Mouse (Mus musculus): ENCODE measurements around the gene Wdr11.

Gene Wdr11

DNA sequence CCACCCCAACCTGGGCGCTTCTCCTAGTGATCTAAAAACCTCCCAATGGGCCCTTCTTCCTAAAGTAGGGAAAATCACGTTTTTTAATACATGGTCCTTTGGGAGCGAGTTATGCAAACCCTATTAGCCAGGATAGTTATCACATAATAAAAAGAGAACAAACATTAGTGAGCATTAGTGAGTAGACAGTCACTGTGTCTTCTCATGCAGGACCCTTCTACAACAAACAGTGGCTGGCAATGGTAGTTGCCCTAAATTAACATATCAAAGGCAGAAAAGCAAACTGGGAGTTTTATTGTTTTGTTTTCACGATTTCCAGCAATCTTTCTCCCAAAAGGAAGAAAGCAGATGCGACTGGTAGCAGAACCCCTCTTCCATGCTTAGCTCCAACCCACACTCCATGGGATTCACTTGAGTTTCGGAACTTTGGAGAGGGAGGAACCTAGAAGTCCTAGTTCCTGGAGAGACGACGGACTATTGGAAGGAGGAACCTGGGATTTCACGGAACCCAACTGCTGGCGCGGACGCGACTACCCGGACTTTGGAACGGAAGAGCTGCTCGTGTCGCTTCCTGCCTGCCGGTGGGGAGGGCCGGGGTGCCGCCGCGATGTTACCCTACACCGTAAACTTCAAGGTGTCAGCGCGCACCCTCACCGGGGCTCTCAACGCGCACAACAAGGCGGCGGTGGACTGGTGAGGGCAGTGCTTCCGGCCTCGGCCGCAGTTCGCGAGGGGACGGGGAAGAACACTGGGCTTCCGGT is at the start of gene Wdr11:
TSS of gene Wdr11 (plus strand) at position 493 of the 761 bp plus-strand sequence.
- DNase-seq, result peak; percentile 78

- DNase-seq, result no peak
Measured at GRCm38 (mm10) chr7:129567541-129567940, 24.1 kb upstream of the Wdr11 start.

DNA sequence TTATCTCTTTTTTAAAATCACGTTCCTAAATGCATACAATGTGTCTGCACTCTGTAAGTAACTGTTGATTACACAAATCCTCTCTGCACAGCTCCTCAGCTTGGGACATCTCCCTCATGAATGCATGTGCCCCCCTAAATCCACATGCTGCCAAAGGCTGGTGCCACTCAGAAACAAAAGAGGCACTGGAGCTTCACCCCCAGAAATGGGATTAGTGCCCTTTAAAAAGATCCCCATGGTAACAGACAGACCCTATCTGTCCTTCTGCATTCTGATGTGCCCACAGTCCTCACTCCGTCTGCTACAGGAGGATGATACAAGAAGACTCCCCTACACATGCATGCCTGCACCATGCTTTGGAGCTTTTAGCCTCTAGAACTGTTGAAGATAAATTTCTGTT is 23.3 kb upstream of the Wdr11 start:
- DNase-seq, result no peak

- DNase-seq, result no peak
Measured at GRCm38 (mm10) chr7:129574471-129574870, 17.2 kb upstream of the Wdr11 start.

DNA sequence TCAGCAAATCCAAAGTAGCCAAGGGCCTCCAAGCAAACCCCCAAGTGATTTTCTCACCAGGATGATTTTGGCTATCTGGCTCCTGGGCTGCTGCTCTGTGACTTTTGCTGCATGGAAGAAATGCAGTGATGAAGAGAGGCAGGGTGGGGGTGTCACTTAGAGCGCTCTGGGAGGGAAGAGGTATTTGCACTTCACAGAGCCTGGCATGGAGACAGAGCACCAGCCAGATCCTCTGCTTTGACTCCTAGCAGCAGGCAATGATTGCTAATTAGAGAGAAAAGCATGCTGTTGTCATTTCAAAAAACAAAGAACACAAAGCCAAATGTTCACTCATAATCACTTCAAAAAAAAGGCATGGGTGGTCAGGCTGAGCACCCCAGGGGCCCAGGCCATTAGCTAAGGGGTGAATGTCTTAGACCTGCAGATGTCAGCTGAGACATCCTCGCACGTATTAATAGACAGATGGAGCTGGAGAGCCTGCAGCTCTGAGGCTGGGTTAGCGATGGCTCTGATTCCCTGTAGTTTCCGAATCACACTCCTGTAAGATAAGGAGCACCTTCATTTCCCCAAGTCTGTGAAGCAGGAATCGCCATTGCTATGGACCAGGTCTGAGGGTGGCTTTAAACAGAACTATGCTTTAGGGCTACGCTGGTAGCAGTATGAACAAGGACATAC is 16.4 kb upstream of the Wdr11 start:
- no peak for DNase-seq

- DNase-seq, result no peak
Measured at GRCm38 (mm10) chr7:129592132-129592745, 576 bp downstream of the Wdr11 start.

GRCm38 (mm10) chr7:129597186-129597585 is 5.5 kb downstream of the Wdr11 start:
- no peak for DNase-seq

DNA sequence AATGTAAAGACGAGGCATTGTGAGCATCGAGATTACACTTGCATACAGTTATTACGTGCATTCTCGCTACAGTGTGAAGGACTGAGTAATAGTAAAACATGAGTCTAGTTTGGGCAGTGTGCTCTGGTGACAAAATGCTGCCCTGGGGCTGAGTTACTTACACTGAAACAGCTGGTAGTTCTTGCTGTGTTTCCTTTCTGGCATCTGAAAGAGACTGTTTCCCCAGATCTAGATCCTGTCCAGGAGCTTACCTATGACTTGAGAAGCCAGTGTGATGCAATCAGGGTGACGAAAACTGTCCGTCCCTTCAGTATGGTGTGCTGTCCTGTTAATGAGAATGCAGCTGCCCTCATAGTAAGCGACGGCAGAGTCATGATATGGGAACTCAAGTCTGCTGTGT is 14.6 kb downstream of the Wdr11 start:
- DNase-seq, result no peak

DNA sequence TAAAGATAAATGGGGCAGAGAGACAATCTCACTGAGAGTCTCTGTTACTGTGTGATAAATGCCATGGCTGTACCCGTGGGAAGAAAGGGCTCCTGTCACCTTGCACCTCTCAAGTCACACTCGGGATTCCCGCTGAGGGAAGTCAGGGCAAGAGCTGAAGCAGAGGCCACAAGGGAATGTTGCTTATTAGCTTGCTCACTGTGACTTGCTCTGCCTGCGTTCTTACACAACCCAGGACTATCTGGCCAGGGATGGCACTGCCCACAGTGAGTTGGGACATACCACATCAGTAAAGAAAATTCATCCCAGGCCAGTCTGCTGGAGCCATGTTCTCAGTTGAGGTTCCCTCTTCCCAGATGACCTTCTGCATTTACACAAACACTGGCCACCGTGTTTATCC is 29.5 kb downstream of the Wdr11 start:
- no peak for DNase-seq

GRCm38 (mm10) chr7:129630351-129630750 is 38.7 kb downstream of the Wdr11 start:
- no peak for DNase-seq

DNA sequence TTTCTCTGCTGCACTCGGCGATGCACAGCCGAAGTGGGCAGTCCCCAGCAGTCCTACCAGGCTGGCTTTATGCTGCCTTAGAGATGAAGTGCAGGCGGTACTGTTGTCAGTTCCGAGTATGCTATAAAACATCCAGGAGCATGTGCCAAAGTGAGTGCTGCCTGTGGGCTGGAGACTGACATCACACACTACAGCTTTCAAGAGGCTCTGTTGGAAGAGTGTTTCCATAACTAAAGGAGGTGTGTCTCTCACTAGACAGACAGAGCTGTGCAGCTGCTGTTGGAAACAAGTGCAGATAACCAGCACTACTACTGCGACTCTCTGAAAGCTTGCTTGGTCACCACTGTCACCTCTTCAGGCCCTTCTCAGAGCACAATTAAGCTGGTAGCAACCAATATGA is 39.8 kb downstream of the Wdr11 start:
- DNase-seq, result no peak

DNA sequence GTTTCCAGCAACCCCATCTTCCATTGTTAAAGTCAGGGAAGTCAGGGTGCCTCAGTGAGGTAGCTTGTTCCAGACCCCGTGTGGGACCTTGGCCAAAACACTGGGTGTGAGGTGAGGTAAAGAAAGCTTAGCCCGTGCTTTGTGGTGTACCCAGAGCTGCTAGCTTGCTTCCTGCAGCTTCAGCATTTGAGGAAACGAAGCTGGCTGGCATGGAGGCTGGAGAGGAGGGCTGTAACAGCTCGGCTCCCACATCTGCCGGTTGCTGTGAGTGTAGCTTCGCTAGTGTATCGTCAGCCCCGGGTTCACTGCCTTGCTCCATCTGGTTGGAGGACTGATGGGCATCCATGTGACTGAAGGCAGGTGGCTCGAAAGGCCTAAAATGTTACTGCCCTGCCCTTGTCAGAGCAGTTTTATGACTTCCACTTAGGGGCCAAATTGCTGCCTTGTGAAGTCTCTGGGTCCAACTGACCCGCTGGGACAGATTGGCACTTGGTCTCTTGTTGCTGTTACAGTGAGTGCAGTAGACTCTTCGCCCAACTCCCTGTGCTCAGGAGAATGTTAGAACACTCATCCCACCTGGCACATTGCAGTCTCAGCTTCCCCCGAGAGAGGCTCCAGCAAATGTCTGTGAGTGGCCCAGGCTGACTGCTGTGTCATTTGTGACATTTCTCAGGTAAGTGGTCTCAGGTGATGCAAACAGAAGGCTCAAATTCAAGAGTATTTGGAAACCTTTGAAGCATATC is 44.4 kb downstream of the Wdr11 start:
- no peak for DNase-seq

DNA sequence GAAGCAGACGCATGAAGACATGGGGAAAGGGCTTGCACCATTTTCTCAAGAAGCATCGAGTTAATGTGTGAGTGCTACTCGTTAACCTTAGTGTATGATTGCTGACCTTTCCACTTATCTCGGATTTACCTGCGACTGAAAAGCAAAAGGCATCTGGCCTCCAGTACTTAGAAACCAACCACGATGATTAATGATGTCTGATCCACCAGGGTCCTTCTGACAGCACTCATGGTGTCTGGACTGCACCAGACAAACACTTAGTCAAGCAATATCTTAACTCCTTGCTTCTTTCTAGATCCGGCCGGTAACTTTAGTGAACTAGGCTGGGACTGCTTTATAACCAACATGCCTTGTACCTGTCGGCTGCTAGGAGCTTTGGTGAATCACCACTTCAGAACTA is 45.3 kb downstream of the Wdr11 start:
- DNase-seq, result no peak

GRCm38 (mm10) chr7:129637906-129638475 is 46.3 kb downstream of the Wdr11 start:
- DNase-seq, result no peak

DNA sequence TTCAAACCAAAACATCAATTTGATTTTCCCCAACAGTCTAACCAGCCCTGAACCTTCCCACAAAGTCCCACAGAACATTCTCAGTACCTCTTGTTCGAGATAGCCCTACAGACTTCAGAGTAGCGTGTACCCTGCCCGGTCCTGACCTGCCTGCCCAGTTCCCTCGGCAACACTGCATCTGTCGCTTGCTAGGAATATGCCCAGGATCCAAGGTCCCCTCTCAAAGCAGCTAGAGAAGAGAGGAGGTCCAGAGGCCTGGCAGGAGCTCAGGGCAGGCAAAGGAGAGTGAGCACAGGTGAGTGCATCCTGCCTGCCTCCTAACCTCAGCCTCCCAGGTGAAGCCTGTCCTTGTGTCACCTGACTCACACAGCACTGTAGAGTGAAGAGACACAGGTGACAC is 47.3 kb downstream of the Wdr11 start:
- no peak for DNase-seq

DNA sequence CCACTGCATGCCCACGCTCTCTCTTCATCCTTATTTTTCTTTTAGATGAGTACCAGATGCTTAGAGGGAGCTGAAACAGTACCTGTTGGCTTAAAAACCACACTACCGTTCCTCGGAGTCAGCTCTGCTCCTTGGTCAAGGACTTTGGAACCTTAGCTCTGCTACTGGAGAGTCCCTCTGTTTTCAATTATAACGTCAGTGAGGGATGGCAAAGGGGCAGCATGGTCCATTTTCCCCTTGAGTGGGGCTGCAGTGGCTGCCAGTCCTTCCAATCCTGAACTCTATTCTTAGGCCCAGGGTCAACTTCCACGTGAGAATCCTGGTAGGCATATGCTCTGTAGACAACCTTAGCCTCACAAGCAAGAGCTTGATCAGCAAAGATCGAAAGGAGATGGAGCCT is 48.2 kb downstream of the Wdr11 start:
- no peak for DNase-seq

GRCm38 (mm10) chr7:129643290-129643689 is 51.6 kb downstream of the Wdr11 start:
- no peak for DNase-seq

DNA sequence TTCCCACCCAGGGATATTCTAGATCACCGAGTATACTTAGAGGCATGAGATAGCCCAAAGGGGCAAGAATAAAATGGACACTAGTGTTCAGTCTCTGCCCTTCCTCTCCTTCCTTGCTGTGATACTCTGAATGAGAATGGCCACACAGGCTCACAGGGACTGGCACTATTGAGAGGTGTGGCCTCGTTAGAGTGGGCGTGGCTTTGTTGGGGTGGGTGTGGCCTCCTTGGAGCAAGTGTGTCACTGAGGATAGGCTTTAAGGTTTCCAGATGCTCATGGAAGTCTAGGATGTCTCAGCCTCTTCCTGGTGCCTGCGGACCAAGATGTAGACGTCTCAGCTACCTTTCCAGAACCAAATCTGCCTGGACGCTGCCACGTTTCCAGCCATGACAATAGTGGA is 56.1 kb downstream of the Wdr11 start:
- no peak for DNase-seq

GRCm38 (mm10) chr7:129648938-129649337 is 57.3 kb downstream of the Wdr11 start:
- DNase-seq, result peak; percentile 98

- no peak for DNase-seq
Measured at GRCm38 (mm10) chr7:129650717-129651116, 59.1 kb downstream of the Wdr11 start.

DNA sequence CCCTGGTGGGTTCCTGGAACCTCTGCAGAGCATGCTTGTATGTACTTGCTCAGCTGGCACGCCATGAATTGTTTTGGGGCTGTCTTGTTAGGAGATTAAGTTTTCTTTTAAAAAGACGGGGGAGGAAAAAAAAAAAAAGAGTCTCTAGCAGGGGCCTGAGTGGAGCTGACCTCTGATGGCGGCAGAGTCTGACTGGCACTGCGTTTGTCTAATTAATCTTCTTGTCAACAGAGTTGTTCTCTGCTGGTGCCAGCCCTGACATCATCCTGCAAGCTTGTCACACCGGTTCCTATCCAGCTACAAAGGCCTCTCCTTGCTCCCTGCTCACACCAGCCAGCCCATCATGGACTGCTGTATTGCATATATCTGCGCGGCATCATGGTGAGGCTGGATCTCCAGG is 60.1 kb downstream of the Wdr11 start:
- DNase-seq, result no peak

- DNase-seq, result no peak
Measured at GRCm38 (mm10) chr7:129652901-129653460, 61.3 kb downstream of the Wdr11 start.

GRCm38 (mm10) chr7:129653791-129654271 is 62.2 kb downstream of the Wdr11 start:
- DNase-seq, result peak; percentile 87

Data from right cerebral cortex, postnatal 4 days (tissue).